Mouse (Mus musculus) limb, embryonic 10.5 days (tissue): ENCODE results near the gene Hes6. TPM values are rescaled to one million over a fixed set of nuclear protein-coding genes. Genes with fewer than 3 reads are reported as not detected.
A peak's percentile ranks its signal among the peaks of the same experiment; 100 is the strongest.

Experiments used
- DNase-seq: peaks from one replicate; pipeline ENCODE4 v3.0.0-alpha.2; 2017; ENCODE audit warnings: low spot score
- H3K27ac ChIP-seq: fragments of 300-500 bp; sonication (generic); 2 replicates; pipeline ENCODE4 v1.5.1; 2016; ENCODE audit warnings: mild to moderate bottlenecking
- H3K27me3 ChIP-seq: fragments of 300-500 bp; sonication (generic); 2 replicates; pipeline ENCODE4 v1.6.1; 2016; ENCODE audit warnings: low read depth, mild to moderate bottlenecking; ENCODE audit not compliant: poor library complexity, severe bottlenecking
- H3K36me3 ChIP-seq: fragments of 300-500 bp; sonication (generic); 2 replicates; pipeline ENCODE4 v1.6.1; 2016; ENCODE audit warnings: mild to moderate bottlenecking, moderate library complexity
- H3K4me1 ChIP-seq: fragments of 300-500 bp; sonication (generic); 2 replicates; pipeline ENCODE4 v1.6.1; 2016
- H3K4me3 ChIP-seq: fragments of 300-500 bp; sonication (generic); 2 replicates; pipeline ENCODE4 v1.5.1; 2016; ENCODE audit warnings: mild to moderate bottlenecking, moderate library complexity
- H3K9me3 ChIP-seq: fragments of 300-500 bp; sonication (generic); replicated peaks from 2 replicates; pipeline ENCODE4 v1.6.1; 2016; ENCODE audit warnings: mild to moderate bottlenecking
- WGBS: fragments of 180-500 bp; shearing (Covaris S2); methylation state at CpG from one replicate; pipeline ENCODE4 v1.1.7; 2016; 5-methylcytosine and 5-hydroxymethylcytosine counted together
- polyA plus RNA-seq: library from polyadenylated mRNA; unstranded; fragments of >200 nt; fragmentation: Nextera tagmentation; extraction: Ambion mirVana; gene quantifications from 2 replicates; pipeline ENCODE4 v1.2.1, GENCODE M21; 2016

Gene Hes6
- polyA plus RNA-seq, 1 experiment from 2014 or later = 111 TPM

DNA sequence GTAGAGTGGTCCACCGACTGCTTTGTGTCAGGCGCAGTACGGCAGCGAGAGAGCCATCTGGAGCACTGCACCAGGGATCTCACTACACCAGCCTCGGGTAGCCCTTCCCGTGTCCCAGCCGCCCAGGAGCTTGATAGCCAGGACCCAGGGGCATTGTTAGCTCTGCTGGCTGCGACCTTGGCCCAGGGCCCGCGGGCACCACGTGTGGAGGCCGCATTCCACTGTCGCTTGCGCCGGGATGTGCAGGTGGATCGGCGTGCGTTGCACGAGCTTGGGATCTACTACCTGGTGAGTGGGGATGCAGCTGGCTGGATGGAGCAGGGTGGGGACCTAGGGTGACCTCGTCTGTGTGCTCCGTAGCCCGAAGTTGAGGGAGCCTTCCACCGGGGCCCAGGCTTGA lies 43.8 kb downstream of the Hes6 start:
- 88% methylated on average over 23 of the region's 23 CpGs for WGBS
- no peak overlapping the region for H3K4me3 ChIP-seq

DNA sequence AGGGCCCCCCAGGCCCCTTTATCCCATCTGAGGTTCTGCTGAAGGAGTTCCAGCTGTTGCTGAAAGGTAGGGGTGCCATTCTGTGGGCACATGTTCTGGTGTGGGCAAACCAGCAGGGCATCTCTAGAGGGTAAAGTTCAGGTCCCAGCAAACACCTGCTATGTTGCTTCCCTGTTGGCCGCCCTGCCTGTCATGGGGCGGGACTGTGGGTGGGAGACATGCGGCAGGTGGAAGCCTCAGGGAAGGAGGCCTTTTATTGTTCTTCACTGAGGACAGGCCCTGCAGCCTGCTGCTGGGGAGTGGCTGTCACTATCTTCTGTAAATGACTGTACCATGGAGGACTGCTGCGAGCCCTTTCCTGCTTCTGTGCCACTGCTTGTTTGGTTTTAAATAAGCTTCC lies 44.4 kb downstream of the Hes6 start:
- H3K4me1 ChIP-seq = peaks cover 18% of the 10 kb centered on the region
- H3K4me3 ChIP-seq = no peak overlapping the region
- 0 out of 2 replicates have a peak, but pooled peaks cover 2% of the 10 kb centered on the region for H3K9me3 ChIP-seq
- H3K27me3 ChIP-seq = peaks cover 39% of the 10 kb centered on the region
- no peak overlapping the region for H3K27ac ChIP-seq
- no peak for DNase-seq
- H3K36me3 ChIP-seq = peaks cover 53% of the 10 kb centered on the region
- WGBS = 74% methylated on average over 4 of the region's 4 CpGs

More for the DNA sequence above, 43.8 kb downstream of the Hes6 start:
- DNase-seq = no peak
- no peaks in the 10 kb centered on the region for H3K9me3 ChIP-seq
- H3K4me1 ChIP-seq = peaks cover 18% of the 10 kb centered on the region
- H3K27me3 ChIP-seq = peaks cover 34% of the 10 kb centered on the region
- no peak overlapping the region for H3K27ac ChIP-seq
- H3K36me3 ChIP-seq = peaks cover 60% of the 10 kb centered on the region

DNA sequence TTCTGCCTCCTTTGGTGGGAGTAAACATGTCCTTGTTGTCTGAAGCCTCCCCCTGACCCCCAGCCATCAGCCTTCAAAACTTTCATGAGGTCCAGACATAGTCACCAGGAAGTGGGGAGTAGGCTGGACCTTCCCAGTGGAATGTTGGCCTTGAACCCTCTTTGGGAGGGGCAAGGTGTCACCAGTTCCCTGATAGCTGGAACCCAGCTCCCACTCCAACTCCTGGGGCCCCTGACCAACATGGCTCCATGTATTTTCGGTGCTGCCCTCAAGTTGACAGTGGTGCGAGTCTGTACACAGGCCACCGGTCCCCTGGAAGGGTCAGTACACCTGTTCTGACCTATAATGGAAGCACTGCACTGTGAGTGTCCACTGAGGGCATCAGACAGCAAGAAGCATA lies 46.5 kb downstream of the Hes6 start:
- Histone ChIP-seq H3K27ac (no peak overlapping the region), H3K4me1 (peaks cover 18% of the 10 kb centered on the region), H3K9me3 (0 out of 2 replicates have a peak, but pooled peaks cover 5% of the 10 kb centered on the region), H3K36me3 (peaks cover 32% of the 10 kb centered on the region), H3K27me3 (peaks cover 39% of the 10 kb centered on the region), H3K4me3 (no peak overlapping the region)
- 92% methylated on average over 3 of the region's 3 CpGs for WGBS
- no peak for DNase-seq

DNA sequence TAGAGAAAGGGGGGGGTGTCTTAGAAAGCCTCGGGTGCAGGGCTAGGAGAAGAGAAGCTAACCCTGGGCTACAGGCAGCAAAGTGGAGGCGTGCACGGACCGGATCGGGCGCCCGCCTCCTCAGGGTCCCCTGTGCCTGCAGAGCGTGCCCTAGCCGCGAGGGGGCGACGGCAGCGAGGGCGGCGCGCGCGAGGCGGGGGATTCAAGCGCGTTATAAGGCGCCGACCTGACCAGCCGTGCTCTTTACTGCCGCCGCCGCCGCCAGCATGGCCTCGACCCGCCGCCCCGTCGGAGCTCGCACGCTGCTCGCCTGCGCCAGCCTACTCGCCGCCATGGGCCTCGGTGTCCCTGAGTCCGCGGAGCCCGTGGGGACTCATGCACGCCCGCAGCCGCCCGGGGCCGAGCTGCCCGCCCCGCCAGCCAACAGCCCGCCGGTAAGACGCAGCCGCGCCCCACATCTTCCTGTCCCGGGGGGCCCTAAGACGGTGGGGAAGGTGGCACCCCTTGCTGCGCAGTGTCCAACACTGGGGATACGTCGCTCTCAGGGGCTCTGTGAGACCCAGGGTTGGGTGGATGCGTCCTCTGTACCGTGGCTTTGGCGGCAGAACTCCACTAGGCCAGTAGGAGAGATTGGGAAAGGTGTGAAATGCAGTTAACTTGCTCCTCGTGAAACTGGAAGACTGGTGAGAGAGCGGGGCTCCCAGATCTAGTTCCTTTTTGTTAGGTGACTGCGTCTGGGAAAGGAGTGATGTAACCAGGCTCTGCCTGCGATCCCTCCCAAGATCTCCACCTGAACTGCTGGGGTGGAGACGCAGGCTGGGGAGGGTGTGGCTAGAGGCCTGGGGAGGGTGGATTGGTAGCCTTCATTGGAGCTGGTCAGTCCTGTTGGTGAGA lies 47.4 kb downstream of the Hes6 start, which contains the start of gene Erfe:
Gene Erfe (plus strand): TSS at position 216 of the 894 bp plus-strand sequence.
- peaks cover 24% of the 10 kb centered on the region for H3K36me3 ChIP-seq
- H3K4me3 ChIP-seq = peak within 1 kb of the TSS; percentile 65
- H3K27ac ChIP-seq = peak within 1 kb of the TSS; percentile 85
- WGBS = under 1% methylated on average over 68 of the region's 68 CpGs
- DNase-seq = peak; percentile 84
- peaks cover 39% of the 10 kb centered on the region for H3K27me3 ChIP-seq
- 0 out of 2 replicates have a peak, but pooled peaks cover 5% of the 10 kb centered on the region for H3K9me3 ChIP-seq
- H3K4me1 ChIP-seq = peaks cover 18% of the 10 kb centered on the region

DNA sequence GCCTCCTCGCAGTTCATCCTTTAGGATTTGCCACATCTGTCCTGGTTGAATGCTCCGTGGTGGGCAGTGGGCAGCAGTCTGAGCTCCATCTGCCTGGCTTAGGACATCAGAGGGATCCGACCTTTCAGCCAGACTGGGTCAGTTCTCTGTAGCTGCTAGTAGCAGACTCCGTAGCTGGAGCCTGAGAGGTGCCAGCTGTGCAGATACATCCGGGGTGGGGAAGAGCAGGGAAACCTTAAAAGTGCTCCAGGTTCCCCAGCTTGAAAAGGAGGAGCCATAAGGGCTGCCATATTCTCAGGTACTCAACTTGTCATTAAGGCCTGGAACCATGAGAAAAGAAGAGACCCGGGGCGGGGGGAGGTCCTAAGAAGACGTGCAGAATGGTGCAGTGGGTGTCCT lies 48.0 kb downstream of the Hes6 start:
- Histone ChIP-seq H3K4me1 (peaks cover 18% of the 10 kb centered on the region), H3K4me3 (peak overlapping the region; percentile 65), H3K9me3 (0 out of 2 replicates have a peak, but pooled peaks cover 5% of the 10 kb centered on the region), H3K27ac (no peak overlapping the region), H3K36me3 (peaks cover 17% of the 10 kb centered on the region), H3K27me3 (peaks cover 39% of the 10 kb centered on the region)
- WGBS = 30% methylated on average over 8 of the region's 8 CpGs
- DNase-seq = no peak

DNA sequence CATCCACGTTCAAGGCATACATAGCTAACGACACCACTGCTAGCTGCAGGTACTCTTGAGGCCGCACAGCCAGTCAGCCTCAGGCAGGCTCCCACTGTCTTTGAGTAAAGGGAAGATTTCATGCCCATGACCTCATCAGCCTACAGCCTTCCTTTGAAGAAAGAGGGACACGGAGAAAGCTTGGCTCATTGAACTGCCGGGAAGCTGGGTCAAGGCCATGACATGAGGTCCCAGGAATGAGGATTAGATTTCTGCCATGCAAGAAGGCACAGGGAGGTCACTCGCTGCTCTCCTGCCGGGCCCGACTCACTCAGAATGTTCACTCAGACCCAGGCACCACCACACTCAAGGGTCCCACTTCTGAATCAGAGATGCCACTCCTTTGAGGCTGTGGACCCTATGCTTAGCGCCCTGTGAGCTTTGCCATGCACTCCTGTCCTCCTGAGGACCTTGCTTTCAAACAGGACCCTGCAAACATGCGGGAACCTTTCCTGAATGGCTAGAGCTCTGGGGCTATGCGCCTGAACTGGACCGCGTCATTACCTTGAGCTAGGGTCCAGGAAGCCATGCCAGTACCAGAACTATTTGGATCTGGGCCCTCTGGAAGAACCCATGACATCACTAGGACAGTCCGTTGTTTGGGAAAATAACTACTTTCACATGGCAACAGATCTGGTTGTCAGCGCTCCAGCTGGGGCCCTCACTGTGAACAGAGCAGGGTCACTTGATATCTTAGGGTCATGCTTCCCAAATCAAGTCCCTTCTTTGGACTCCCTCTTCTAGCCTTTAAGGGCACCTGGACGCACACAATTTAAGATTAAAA lies 48.8 kb downstream of the Hes6 start:
- Histone ChIP-seq H3K27me3 (peaks cover 39% of the 10 kb centered on the region), H3K4me1 (peaks cover 18% of the 10 kb centered on the region), H3K36me3 (peaks cover 10% of the 10 kb centered on the region), H3K4me3 (no peak overlapping the region), H3K27ac (no peak overlapping the region), H3K9me3 (0 out of 2 replicates have a peak, but pooled peaks cover 5% of the 10 kb centered on the region)
- 92% methylated on average over 16 of the region's 16 CpGs for WGBS
- DNase-seq = no peak

DNA sequence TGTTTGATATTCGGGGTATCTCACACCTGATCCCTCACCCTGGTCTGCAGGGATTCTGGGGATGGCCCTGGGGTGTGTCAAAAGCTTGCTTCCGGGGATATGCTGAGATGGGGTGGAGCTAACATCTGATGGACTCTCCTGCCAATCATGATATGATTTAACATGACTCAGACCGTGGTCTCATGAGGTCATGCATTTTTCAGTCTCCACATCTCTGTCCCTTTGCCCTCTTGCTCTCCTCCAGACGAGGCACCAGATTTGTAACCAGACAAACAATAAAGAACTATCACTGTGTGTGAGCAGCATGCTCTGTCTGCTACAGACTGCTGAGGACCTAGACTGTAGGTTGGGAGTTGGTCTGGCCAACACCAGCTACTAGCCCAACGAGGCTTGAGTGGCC lies 51.7 kb downstream of the Hes6 start:
- no peak overlapping the region for H3K4me3 ChIP-seq
- H3K36me3 ChIP-seq = no peaks in the 10 kb centered on the region
- no peak for DNase-seq
- peaks cover 25% of the 10 kb centered on the region for H3K27me3 ChIP-seq
- 85% methylated on average over 5 of the region's 5 CpGs for WGBS
- H3K27ac ChIP-seq = no peak overlapping the region
- 0 out of 2 replicates have a peak, but pooled peaks cover 5% of the 10 kb centered on the region for H3K9me3 ChIP-seq
- peaks cover 16% of the 10 kb centered on the region for H3K4me1 ChIP-seq

Other genes starting within 250 kb of the Hes6 start
- 0.16 and 0.23 TPM in 2 replicates for gene Ramp1, start 234.2 kb downstream of the Hes6 start, polyA plus RNA-seq
- 84.5 and 96.4 TPM in 2 replicates for gene Ube2f, start 163.7 kb downstream of the Hes6 start, polyA plus RNA-seq
- 13.4 and 14.1 TPM in 2 replicates for gene Scly, start 115.7 kb downstream of the Hes6 start, polyA plus RNA-seq
- not detected in 2 replicates for gene Espnl, start 92.0 kb downstream of the Hes6 start, polyA plus RNA-seq
- 0.09 TPM in 1 of 2 replicates, not detected in the other for gene Klhl30, start 63.0 kb downstream of the Hes6 start, polyA plus RNA-seq
- 1.4 and 1.8 TPM in 2 replicates for gene Erfe, start 47.6 kb downstream of the Hes6 start, polyA plus RNA-seq
- 185 and 190 TPM in 2 replicates for gene Ilkap, start 15.2 kb downstream of the Hes6 start, polyA plus RNA-seq
- 1.8 and 2.4 TPM in 2 replicates for gene Per2, start 45.3 kb upstream of the Hes6 start, polyA plus RNA-seq
- 12.5 and 12.9 TPM in 2 replicates for gene Traf3ip1, start 80.6 kb upstream of the Hes6 start, polyA plus RNA-seq
- gene Asb1, start 126.5 kb upstream of the Hes6 start, polyA plus RNA-seq = 6.2 and 6.5 TPM in 2 replicates